Mouse (Mus musculus) E14TG2a.4 (cell line): ENCODE data around the gene Lmna.

Experiments
- CTCF ChIP-seq: conservative IDR thresholded peaks from 2 replicates; pipeline ENCODE4 v1.5.1; 2014; ENCODE audit warnings: low read length
- NANOG ChIP-seq: IDR thresholded peaks from 2 replicates; pipeline ENCODE4 v1.6.1; 2014; ENCODE audit warnings: borderline replicate concordance, low read length, mixed read lengths
- POU5F1 ChIP-seq: IDR thresholded peaks from 2 replicates; pipeline ENCODE4 v1.6.1; 2014; ENCODE audit warnings: low read length, borderline replicate concordance

- TF ChIP-seq CTCF (peak; percentile 96), POU5F1 (no peak), NANOG (no peak)
Measured at GRCm38 (mm10) chr3:88483621-88484020, 26.1 kb downstream of the Lmna start.
